Mouse (Mus musculus): ENCODE results near the gene Iqcf1.

DNA sequence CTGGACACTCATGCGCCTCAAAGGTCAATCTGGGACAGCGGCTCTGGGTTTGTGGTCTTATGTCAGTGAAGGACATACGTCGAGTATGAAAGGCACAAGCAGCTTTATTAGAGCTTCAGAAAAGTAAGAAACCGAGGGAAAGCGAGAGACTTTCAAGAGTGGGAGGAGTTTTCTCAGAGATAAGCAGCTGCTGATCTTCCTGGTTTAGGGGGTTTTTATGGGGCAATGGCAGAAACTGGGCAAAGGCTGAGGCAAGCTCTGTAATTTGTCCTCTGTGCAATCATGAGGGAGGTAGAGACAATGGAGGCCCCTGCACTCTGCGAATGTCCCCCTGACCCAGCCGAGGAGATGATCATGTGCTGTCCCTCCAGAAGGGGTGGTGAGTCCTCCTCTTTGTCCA lies 20.1 kb downstream of the Iqcf1 start:
- TF ChIP-seq GATA1 (IDR thresholded peaks at IDR 0.05; ENCODE audit: borderline replicate concordance, low read length) (no peak), FLI1 (IDR thresholded peaks at IDR 0.05; ENCODE audit: low read length) (no peak)
